Mouse (Mus musculus): ENCODE measurements at regions not wholly inside any gene's neighbourhood (a gene's known extent, or its start where the extent isn't known, plus 50 kb on each side); places are given as distances from the start of the nearest gene placed in this dataset.

GRCm38 (mm10) chr2:162772520-162772919 is 111.6 kb upstream of the Ptprt start:
- TF ChIP-seq POLR2A (IDR thresholded peaks at IDR 0.05; ENCODE audit: extremely low read depth, insufficient read depth, low read length) (no peak), CTCF (IDR thresholded peaks at IDR 0.05; ENCODE audit: low read depth, low read length) (no peak)
